Mouse (Mus musculus): ENCODE results near the gene Scg5. TPM values are rescaled to one million over a fixed set of nuclear protein-coding genes. Genes with fewer than 3 reads are reported as not detected.

Scg5 gene
- polyA plus RNA-seq, 1 experiment, result 2.7 TPM

DNA sequence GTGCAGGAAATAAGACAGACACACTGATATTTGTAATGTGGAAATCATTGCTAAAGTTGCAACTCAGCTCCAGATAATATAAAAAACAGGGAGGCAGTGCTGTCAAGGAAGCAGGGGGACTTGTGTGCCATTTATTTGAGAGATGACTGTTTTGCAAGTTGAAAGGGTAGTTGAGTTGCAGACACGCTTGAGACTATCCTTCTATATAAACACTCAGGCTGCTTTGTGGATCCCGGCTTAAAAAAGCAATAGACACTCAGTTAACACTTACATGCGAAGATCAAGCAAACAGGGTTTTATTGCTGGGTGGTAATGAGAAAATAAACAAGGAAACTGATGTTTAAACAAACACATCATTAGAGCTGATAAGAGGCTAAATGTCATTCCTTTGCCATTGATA is 44.1 kb downstream of the Scg5 start:
- H3K4me1 ChIP-seq (ENCODE audit: control insufficient read depth, insufficient read depth, low read length), result no peaks in the 10 kb centered on the region
- no peak overlapping the region for H3K27ac ChIP-seq (ENCODE audit: insufficient read depth, low read length)
- H3K27me3 ChIP-seq (ENCODE audit: control insufficient read depth, insufficient read depth, low read length, poor library complexity, severe bottlenecking), result no peaks in the 10 kb centered on the region
- H3K4me3 ChIP-seq (ENCODE audit: low read depth, low read length), result no peak overlapping the region
- no peaks in the 10 kb centered on the region for H3K36me3 ChIP-seq (ENCODE audit: control insufficient read depth, insufficient read depth, low read length, poor library complexity, severe bottlenecking)
- H3K9ac ChIP-seq (ENCODE audit: low read depth, poor library complexity, severe bottlenecking), result no peak overlapping the region
- TF ChIP-seq CTCF (IDR thresholded peaks at IDR 0.05; ENCODE audit: low read depth, low read length), result no peak
- no peak for TF ChIP-seq POLR2A (IDR thresholded peaks at IDR 0.05; ENCODE audit: insufficient read depth, low read length)
- TF ChIP-seq EP300 (IDR thresholded peaks at IDR 0.05; ENCODE audit: insufficient read depth, low read depth, low read length), result no peak
- no peaks in the 10 kb centered on the region for H3K9me3 ChIP-seq (replicated peaks; ENCODE audit: control insufficient read depth, insufficient read depth, low read length, poor library complexity, severe bottlenecking)

DNA sequence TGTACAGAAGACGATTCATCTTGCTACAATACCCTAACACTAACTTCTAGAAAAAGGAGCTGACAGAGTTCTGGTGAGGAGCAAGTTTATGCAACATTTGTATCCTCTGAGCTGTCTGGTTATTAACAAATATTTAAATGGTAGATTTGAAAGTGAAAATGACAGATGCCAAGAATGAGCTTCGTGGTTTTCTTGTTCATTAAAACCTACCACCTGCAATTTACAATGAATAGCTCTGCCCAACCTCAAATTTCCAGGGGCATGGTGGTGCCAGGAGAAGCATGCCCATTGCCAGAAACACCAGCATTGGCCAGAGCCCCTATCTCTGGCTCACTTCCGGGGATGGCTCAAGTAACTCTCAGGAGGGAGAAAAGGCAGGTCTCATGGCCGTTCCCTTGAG is 47.4 kb downstream of the Scg5 start:
- no peak for TF ChIP-seq POLR2A (IDR thresholded peaks at IDR 0.05; ENCODE audit: insufficient read depth, low read length)
- TF ChIP-seq EP300 (IDR thresholded peaks at IDR 0.05; ENCODE audit: insufficient read depth, low read depth, low read length), result no peak
- no peak for TF ChIP-seq CTCF (IDR thresholded peaks at IDR 0.05; ENCODE audit: low read depth, low read length)
- Histone ChIP-seq H3K4me1 (ENCODE audit: control insufficient read depth, insufficient read depth, low read length) (no peaks in the 10 kb centered on the region), H3K9ac (ENCODE audit: low read depth, poor library complexity, severe bottlenecking) (no peak overlapping the region), H3K36me3 (ENCODE audit: control insufficient read depth, insufficient read depth, low read length, poor library complexity, severe bottlenecking) (no peaks in the 10 kb centered on the region), H3K27me3 (ENCODE audit: control insufficient read depth, insufficient read depth, low read length, poor library complexity, severe bottlenecking) (no peaks in the 10 kb centered on the region), H3K4me3 (ENCODE audit: low read depth, low read length) (no peak overlapping the region), H3K9me3 (replicated peaks; ENCODE audit: control insufficient read depth, insufficient read depth, low read length, poor library complexity, severe bottlenecking) (no peaks in the 10 kb centered on the region), H3K27ac (ENCODE audit: insufficient read depth, low read length) (no peak overlapping the region)

DNA sequence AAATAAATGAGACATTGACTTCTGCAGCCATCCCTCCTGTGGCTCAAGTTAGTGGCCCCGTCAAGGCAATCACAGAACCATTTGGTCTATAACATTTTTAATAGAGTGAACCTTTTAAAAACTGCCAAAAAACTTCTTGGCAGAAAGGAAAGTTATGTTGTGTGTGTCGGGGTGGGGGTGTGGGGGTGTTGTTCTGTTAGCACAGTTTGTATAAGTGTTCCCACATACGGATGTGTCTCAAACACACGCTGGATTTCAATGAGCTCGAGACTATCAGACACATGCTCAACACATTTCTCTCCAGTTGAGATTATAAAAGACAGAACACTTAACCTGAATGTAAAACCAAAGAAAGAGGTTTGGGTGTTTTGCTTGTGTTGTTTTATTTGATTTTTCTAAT is 47.8 kb downstream of the Scg5 start:
- Histone ChIP-seq H3K4me3 (ENCODE audit: low read depth, low read length) (no peak overlapping the region), H3K9me3 (replicated peaks; ENCODE audit: control insufficient read depth, insufficient read depth, low read length, poor library complexity, severe bottlenecking) (no peaks in the 10 kb centered on the region), H3K9ac (ENCODE audit: low read depth, poor library complexity, severe bottlenecking) (no peak overlapping the region), H3K36me3 (ENCODE audit: control insufficient read depth, insufficient read depth, low read length, poor library complexity, severe bottlenecking) (no peaks in the 10 kb centered on the region), H3K27ac (ENCODE audit: insufficient read depth, low read length) (no peak overlapping the region), H3K27me3 (ENCODE audit: control insufficient read depth, insufficient read depth, low read length, poor library complexity, severe bottlenecking) (no peaks in the 10 kb centered on the region), H3K4me1 (ENCODE audit: control insufficient read depth, insufficient read depth, low read length) (no peaks in the 10 kb centered on the region)
- TF ChIP-seq POLR2A (IDR thresholded peaks at IDR 0.05; ENCODE audit: insufficient read depth, low read length) (no peak), CTCF (IDR thresholded peaks at IDR 0.05; ENCODE audit: low read depth, low read length) (no peak), EP300 (IDR thresholded peaks at IDR 0.05; ENCODE audit: insufficient read depth, low read depth, low read length) (no peak)

DNA sequence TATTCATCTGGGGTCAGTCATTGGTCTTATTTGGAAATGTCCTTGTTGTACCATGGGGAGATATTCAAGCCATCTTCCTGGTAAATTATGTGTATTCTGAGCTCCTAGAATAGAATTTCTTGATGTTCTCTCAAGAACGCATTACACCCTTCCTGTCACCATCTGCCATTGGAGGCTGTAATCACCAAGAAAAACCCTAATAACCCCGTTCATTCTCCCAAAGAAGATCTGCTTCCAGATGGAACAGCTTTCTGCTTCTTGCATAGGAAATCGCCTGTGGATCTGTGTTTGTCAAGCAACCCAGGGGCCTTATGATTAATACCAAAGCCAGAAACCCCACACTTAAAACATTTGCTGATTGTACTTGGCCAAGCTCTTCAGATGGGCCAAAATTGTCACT is 49.6 kb downstream of the Scg5 start:
- H3K36me3 ChIP-seq (ENCODE audit: control insufficient read depth, insufficient read depth, low read length, poor library complexity, severe bottlenecking), result no peaks in the 10 kb centered on the region
- H3K4me1 ChIP-seq (ENCODE audit: control insufficient read depth, insufficient read depth, low read length), result no peaks in the 10 kb centered on the region
- no peak overlapping the region for H3K27ac ChIP-seq (ENCODE audit: insufficient read depth, low read length)
- H3K9me3 ChIP-seq (replicated peaks; ENCODE audit: control insufficient read depth, insufficient read depth, low read length, poor library complexity, severe bottlenecking), result no peaks in the 10 kb centered on the region
- H3K9ac ChIP-seq (ENCODE audit: low read depth, poor library complexity, severe bottlenecking), result no peak overlapping the region
- TF ChIP-seq CTCF (IDR thresholded peaks at IDR 0.05; ENCODE audit: low read depth, low read length), result no peak
- TF ChIP-seq EP300 (IDR thresholded peaks at IDR 0.05; ENCODE audit: insufficient read depth, low read depth, low read length), result no peak
- TF ChIP-seq POLR2A (IDR thresholded peaks at IDR 0.05; ENCODE audit: insufficient read depth, low read length), result no peak
- no peak overlapping the region for H3K4me3 ChIP-seq (ENCODE audit: low read depth, low read length)
- no peaks in the 10 kb centered on the region for H3K27me3 ChIP-seq (ENCODE audit: control insufficient read depth, insufficient read depth, low read length, poor library complexity, severe bottlenecking)

DNA sequence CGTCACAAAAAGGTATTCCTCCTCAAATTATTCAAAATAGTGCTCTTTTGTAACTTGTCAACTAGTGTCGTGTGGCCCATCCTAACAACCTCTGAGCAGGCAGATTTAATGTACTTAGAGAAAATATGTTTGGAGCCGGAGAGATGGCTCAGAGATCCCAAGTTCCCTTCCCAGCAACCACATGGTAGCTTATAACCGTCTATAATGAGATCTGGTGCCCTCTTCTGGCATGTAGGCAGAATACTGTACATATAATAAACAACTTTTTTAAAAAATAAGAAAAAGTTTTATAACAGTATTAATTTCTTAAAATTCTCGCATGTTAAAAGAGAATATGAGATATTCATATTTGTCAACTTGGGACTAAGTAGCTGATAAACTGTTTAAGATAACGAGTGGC is 50.9 kb downstream of the Scg5 start:
- no peaks in the 10 kb centered on the region for H3K9me3 ChIP-seq (replicated peaks; ENCODE audit: control insufficient read depth, insufficient read depth, low read length, poor library complexity, severe bottlenecking)
- H3K27ac ChIP-seq (ENCODE audit: insufficient read depth, low read length), result no peak overlapping the region
- no peaks in the 10 kb centered on the region for H3K36me3 ChIP-seq (ENCODE audit: control insufficient read depth, insufficient read depth, low read length, poor library complexity, severe bottlenecking)
- TF ChIP-seq EP300 (IDR thresholded peaks at IDR 0.05; ENCODE audit: insufficient read depth, low read depth, low read length) (no peak), POLR2A (IDR thresholded peaks at IDR 0.05; ENCODE audit: insufficient read depth, low read length) (no peak), CTCF (IDR thresholded peaks at IDR 0.05; ENCODE audit: low read depth, low read length) (no peak)
- H3K4me1 ChIP-seq (ENCODE audit: control insufficient read depth, insufficient read depth, low read length), result no peaks in the 10 kb centered on the region
- no peaks in the 10 kb centered on the region for H3K27me3 ChIP-seq (ENCODE audit: control insufficient read depth, insufficient read depth, low read length, poor library complexity, severe bottlenecking)
- H3K9ac ChIP-seq (ENCODE audit: low read depth, poor library complexity, severe bottlenecking), result no peak overlapping the region
- H3K4me3 ChIP-seq (ENCODE audit: low read depth, low read length), result no peak overlapping the region

DNA sequence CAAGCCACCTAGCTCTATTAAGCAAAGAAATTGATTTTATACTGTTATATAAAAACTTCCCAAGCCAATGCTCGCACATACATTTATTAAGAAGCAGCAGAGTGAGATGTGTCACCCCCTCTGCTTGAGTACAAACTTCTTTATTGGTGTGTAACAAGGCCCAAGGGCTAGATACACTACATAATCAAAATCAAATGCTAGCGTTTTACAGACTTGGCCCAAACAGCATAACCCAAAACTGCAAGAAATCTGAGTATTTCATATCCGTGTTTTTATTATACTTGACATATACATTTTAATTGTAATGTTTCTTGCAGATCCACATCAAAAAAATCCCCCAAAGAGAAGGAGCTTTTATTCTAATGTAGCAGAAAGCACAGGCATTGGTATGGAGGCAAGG is 52.6 kb downstream of the Scg5 start:
- Histone ChIP-seq H3K4me3 (ENCODE audit: low read depth, low read length) (no peak overlapping the region), H3K27ac (ENCODE audit: insufficient read depth, low read length) (no peak overlapping the region), H3K36me3 (ENCODE audit: control insufficient read depth, insufficient read depth, low read length, poor library complexity, severe bottlenecking) (no peaks in the 10 kb centered on the region), H3K4me1 (ENCODE audit: control insufficient read depth, insufficient read depth, low read length) (no peaks in the 10 kb centered on the region), H3K9me3 (replicated peaks; ENCODE audit: control insufficient read depth, insufficient read depth, low read length, poor library complexity, severe bottlenecking) (no peaks in the 10 kb centered on the region), H3K27me3 (ENCODE audit: control insufficient read depth, insufficient read depth, low read length, poor library complexity, severe bottlenecking) (no peaks in the 10 kb centered on the region), H3K9ac (ENCODE audit: low read depth, poor library complexity, severe bottlenecking) (no peak overlapping the region)
- no peak for TF ChIP-seq POLR2A (IDR thresholded peaks at IDR 0.05; ENCODE audit: insufficient read depth, low read length)
- no peak for TF ChIP-seq CTCF (IDR thresholded peaks at IDR 0.05; ENCODE audit: low read depth, low read length)
